Mouse (Mus musculus) gastrocnemius, adult 2 months (tissue): ENCODE measurements at regions not wholly inside any gene's neighbourhood (a gene's known extent, or its start where the extent isn't known, plus 50 kb on each side); places are given as distances from the start of the nearest gene placed in this dataset.
"Not testable (repeated sequence)": the region's sequence is repeated elsewhere in the genome, so short reads cannot be mapped to it uniquely, and the experiment has no call there.

Source experiments
- DNase-seq: peaks from one replicate; pipeline ENCODE4 v3.0.0; 2022
- H3K27ac ChIP-seq: fragments of 200-600 bp; 2 replicates; pipeline ENCODE4 v1.8.1; 2022; ENCODE audit warnings: mild to moderate bottlenecking
- H3K4me3 ChIP-seq: fragments of 200-600 bp; 2 replicates; pipeline ENCODE4 v1.8.1; 2022; ENCODE audit warnings: mild to moderate bottlenecking, moderate library complexity
- CTCF ChIP-seq: fragments of 200-600 bp; IDR thresholded peaks from 2 replicates; pipeline ENCODE4 v1.8.1; 2022; ENCODE audit warnings: antibody characterized with exemption, mild to moderate bottlenecking, moderate library complexity
- intact Hi-C: fragments of 180-260 bp; cut with DNase I; formaldehyde crosslinking; loops from one replicate; pipeline ENCODE4 v1.15.1; 2025

GRCm38 (mm10) chr3:41504867-41505266, 50.7 kb upstream of the Jade1 start:
- no peak overlapping the region for H3K4me3 ChIP-seq
- intact Hi-C loops, result no loop called here
- no peak for TF ChIP-seq CTCF
- no peak for DNase-seq
- no peak overlapping the region for H3K27ac ChIP-seq

GRCm38 (mm10) chr3:41502161-41502560, 53.4 kb upstream of the Jade1 start:
- H3K4me3 ChIP-seq, result no peak overlapping the region
- no peak for TF ChIP-seq CTCF
- H3K27ac ChIP-seq, result no peak overlapping the region
- intact Hi-C loops, result no loop called here
- DNase-seq, result no peak

- H3K27ac ChIP-seq, intact Hi-C loops, DNase-seq, H3K4me3 ChIP-seq: not testable (repeated sequence)
Observed at GRCm38 (mm10) chr3:41501639-41502038, 53.9 kb upstream of the Jade1 start.

GRCm38 (mm10) chr3:41501124-41501523, 54.4 kb upstream of the Jade1 start:
- Histone ChIP-seq H3K27ac (no peak overlapping the region; the same call in 1 of the 2 replicates), H3K4me3 (no peak overlapping the region)
- no peak for TF ChIP-seq CTCF
- intact Hi-C loops, result no loop called here
- no peak for DNase-seq

- Histone ChIP-seq H3K4me3 (no peak overlapping the region), H3K27ac (peak overlapping the region; percentile 35)
- intact Hi-C loops, result no loop called here
- no peak for TF ChIP-seq CTCF
- no peak for DNase-seq
Observed at GRCm38 (mm10) chr3:41499680-41500079, 55.9 kb upstream of the Jade1 start.

GRCm38 (mm10) chr3:41498791-41499190, 56.7 kb upstream of the Jade1 start:
- DNase-seq, result no peak
- no peak for TF ChIP-seq CTCF
- Histone ChIP-seq H3K27ac (peak overlapping the region; percentile 64), H3K4me3 (no peak overlapping the region)
- intact Hi-C loops, result no loop called here

GRCm38 (mm10) chr3:41497771-41498170, 57.8 kb upstream of the Jade1 start:
- no peak overlapping the region for H3K4me3 ChIP-seq
- intact Hi-C loops, result no loop called here
- peak overlapping the region; percentile 64; the same call in 1 of the 2 replicates for H3K27ac ChIP-seq
- DNase-seq, result no peak
- TF ChIP-seq CTCF, result no peak

GRCm38 (mm10) chr3:41496931-41497710, 58.4 kb upstream of the Jade1 start:
- Histone ChIP-seq H3K27ac (no peak overlapping the region), H3K4me3 (no peak overlapping the region)
- TF ChIP-seq CTCF, result no peak
- intact Hi-C loops, result no loop called here
- DNase-seq, result no peak

GRCm38 (mm10) chr3:41495893-41496292, 59.6 kb upstream of the Jade1 start:
- no peak for DNase-seq
- Histone ChIP-seq H3K4me3 (no peak overlapping the region), H3K27ac (no peak overlapping the region)
- TF ChIP-seq CTCF, result no peak
- intact Hi-C loops, result no loop called here

- intact Hi-C loops, result no loop called here
- DNase-seq, result no peak
- Histone ChIP-seq H3K27ac (no peak overlapping the region), H3K4me3 (no peak overlapping the region)
- TF ChIP-seq CTCF, result no peak
Observed at GRCm38 (mm10) chr3:41495097-41495496, 60.4 kb upstream of the Jade1 start.

- no peak for DNase-seq
- intact Hi-C loops, result no loop called here
- Histone ChIP-seq H3K27ac (no peak overlapping the region), H3K4me3 (no peak overlapping the region)
- TF ChIP-seq CTCF, result no peak
Observed at GRCm38 (mm10) chr3:41493472-41493871, 62.1 kb upstream of the Jade1 start.

- no peak for TF ChIP-seq CTCF
- intact Hi-C loops, result no loop called here
Observed at GRCm38 (mm10) chr3:41492727-41493392, 62.7 kb upstream of the Jade1 start.

GRCm38 (mm10) chr3:41492031-41492726, 63.4 kb upstream of the Jade1 start:
- intact Hi-C loops, result no loop called here

More at GRCm38 (mm10) chr3:41492727-41493392, 62.7 kb upstream of the Jade1 start:
- no peak for DNase-seq
- Histone ChIP-seq H3K27ac (no peak overlapping the region), H3K4me3 (no peak overlapping the region)

More at GRCm38 (mm10) chr3:41492031-41492726, 63.4 kb upstream of the Jade1 start:
- Histone ChIP-seq H3K4me3 (no peak overlapping the region), H3K27ac (no peak overlapping the region)
- no peak for DNase-seq
- TF ChIP-seq CTCF, result peak; percentile 21; the same call in 1 of the 2 replicates
